Mouse (Mus musculus): ENCODE results near the gene Scp2. TPM values are rescaled to one million over a fixed set of nuclear protein-coding genes. Genes with fewer than 3 reads are reported as not detected.
"Not testable (repeated sequence)": the region's sequence is repeated elsewhere in the genome, so short reads cannot be mapped to it uniquely, and the experiment has no call there.

Scp2 gene
- total RNA-seq (2017) = 201 and 213 TPM in 2 replicates

DNA sequence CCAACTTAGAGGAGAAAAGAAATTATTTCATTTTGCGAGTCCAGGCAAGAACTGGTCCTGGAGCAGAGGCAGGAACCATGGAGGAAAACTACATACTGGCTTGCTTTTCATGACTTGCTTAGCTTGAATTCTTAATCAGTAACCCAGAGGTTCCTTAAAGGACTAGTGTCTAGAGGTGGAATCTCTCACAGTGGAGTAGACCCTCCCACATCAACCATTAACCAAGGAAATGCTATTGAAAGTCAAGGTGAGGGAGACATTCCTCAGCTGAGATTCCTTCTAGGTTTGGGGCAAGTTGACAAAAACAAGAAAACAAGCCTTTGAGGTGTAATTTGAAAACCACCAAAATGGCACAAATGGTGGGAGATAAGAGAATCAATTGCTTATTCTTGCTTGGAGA is at the start of gene Scp2:
Scp2 (minus strand) TSS at position 119 of the 400 bp plus-strand sequence.
- no peak for ATAC-seq (replicated peaks in 1 of 2; ENCODE audit: insufficient read depth in 1 of 2, low FRiP score in 2 of 2, low TSS enrichment in 1 of 2, low read depth in 1 of 2, poor library complexity in 2 of 2, severe bottlenecking in 2 of 2)

DNA sequence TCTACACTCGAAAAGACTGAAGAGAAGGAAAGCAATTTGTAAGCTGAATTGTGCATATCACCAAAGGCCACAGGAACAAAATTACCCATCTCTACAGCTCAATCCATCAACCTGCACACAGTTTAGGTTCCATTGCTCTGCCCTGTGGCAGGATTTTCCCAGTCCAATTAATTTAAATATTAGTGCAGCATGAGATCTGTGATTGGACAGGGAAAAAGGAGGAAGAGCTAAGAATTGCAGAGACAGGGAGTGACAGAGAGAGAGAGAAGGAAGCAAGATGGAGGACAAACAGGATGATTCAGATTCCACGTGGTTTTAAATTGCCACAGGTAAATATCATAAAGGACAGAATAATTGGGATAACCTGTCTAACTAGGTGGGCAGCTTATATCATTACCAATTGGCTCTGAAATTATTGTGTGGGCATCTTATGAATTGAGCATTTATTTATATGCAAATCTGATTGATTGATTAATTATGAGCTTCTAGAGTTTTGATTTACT is 48.1 kb upstream of the Scp2 start:
- no peak for ATAC-seq (replicated peaks in 1 of 2; ENCODE audit: insufficient read depth in 1 of 2, low FRiP score in 2 of 2, low TSS enrichment in 1 of 2, low read depth in 1 of 2, poor library complexity in 2 of 2, severe bottlenecking in 2 of 2)

DNA sequence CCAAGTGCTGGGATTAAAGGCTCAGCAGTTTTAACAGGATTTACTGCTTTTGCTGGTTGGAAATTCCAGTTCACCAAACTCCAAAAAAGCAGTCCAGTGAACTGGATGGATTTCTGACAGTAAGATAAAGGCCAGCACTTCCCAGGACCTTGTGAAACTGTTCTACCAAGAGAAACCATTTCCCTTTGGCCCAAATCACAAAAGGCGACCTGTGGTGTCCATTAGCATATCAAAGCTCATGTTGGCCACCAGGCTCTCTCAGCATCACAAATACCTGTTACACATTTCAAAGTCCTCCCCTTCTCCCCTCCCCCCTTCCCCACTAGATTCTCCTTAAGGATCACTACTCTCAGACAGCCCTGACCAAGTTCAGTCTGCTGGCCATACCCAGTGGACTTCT is 37.5 kb upstream of the Scp2 start:
- ATAC-seq (replicated peaks in 1 of 2; ENCODE audit: insufficient read depth in 1 of 2, low FRiP score in 2 of 2, low TSS enrichment in 1 of 2, low read depth in 1 of 2, poor library complexity in 2 of 2, severe bottlenecking in 2 of 2) = no peak

DNA sequence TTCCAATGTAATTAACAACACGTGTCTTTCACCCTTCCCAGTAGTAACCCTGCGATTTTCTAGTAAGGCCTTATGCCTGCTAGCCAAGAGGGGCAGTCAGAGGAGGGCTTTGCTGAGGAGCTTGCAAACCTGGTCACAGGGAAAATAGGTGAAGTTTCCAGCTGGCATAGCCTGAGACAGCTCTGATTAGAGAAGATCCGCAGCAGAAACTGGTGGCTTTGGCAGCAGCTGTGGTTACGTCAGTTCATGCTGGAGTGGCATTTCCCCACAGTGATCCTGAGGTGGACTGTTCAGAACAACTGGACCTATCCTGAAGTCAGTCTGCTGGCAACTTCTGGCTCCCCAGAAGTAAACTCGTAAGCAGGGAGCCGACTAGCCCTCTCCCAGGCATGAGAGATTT is 23.3 kb upstream of the Scp2 start:
- no peak for ATAC-seq (replicated peaks in 1 of 2; ENCODE audit: insufficient read depth in 1 of 2, low FRiP score in 2 of 2, low TSS enrichment in 1 of 2, low read depth in 1 of 2, poor library complexity in 2 of 2, severe bottlenecking in 2 of 2)

DNA sequence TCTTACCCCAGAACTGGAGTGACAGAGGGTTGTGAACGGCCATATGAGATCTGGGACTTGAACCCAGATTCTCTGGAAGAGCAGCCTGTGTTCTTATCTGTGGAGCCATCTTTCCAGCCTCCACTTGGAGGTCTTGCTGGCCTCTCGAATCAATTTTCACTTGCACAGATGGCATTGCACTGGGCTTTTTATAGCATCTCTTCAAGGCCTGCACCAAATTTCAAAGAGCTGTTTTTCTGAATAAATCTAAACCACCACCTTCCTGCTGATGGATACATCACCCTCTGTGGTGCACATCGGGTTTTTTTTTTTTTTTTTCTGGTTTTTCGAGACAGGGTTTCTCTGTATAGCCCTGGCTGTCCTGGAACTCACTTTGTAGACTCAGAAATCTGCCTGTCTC is 22.1 kb upstream of the Scp2 start:
- ATAC-seq (replicated peaks in 1 of 2; ENCODE audit: insufficient read depth in 1 of 2, low FRiP score in 2 of 2, low TSS enrichment in 1 of 2, low read depth in 1 of 2, poor library complexity in 2 of 2, severe bottlenecking in 2 of 2) = no peak

DNA sequence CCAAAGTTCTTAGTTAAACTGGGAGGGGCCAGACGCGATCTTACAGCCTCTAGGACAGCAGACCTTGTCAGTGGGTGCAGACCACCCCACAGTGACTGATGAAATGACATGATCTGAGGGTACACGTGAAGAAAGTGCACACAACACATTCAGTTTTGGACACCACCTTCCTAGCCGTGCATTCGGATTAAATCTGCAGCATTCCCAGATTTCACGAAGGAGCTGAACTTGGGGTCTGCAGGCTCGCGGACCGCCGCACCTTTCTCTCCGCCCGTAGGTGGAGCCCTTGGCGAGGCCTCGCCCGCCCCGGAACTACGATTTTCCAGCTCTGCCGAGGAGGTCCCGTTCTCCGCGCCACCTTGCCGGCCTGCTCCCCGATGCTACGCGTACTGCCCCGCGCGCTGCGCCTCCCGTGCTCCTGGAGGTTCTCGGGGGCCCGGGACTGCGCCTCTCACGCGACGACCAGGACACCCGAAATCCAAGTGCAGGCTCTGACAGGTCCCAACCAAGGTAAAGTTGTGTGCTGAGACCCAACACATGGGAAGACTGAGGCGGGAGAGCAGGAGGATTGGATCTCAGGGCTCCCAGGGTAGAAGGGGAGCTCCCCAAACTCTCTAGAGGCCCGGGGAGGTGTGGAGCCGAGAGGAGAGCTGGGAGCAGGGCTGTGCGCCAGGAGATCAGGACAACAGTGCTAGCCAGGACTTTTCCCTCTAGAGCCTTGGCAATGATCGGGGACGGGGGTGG is 20.5 kb upstream of the Scp2 start, which contains the start of gene Echdc2:
Echdc2 (plus strand) TSS at position 286 of the 744 bp plus-strand sequence.
- ATAC-seq (replicated peaks in 1 of 2; ENCODE audit: insufficient read depth in 1 of 2, low FRiP score in 2 of 2, low TSS enrichment in 1 of 2, low read depth in 1 of 2, poor library complexity in 2 of 2, severe bottlenecking in 2 of 2) = peak in 1 of 2 experiments; percentile 45; a peak in 3 of 4 replicates

DNA sequence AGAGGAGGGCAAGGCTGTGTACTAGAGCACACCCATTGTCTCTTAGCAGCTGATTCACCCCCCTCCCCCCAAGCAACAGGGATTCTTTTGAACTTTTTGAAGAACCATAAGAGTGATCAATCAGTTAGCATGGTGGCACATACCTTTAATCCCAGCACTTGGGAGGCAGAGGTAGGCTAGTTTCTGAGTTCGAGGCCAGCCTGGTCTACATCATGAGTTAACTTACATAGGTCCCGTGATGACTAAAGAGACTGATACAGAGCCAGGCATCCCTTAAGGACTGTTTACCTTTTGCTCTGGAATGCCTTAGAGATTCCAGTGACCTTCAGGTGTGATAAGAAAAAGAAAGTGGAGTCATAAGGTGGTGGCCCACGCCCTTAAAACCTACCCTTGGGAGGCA is 18.5 kb upstream of the Scp2 start:
- no peak for ATAC-seq (replicated peaks in 1 of 2; ENCODE audit: insufficient read depth in 1 of 2, low FRiP score in 2 of 2, low TSS enrichment in 1 of 2, low read depth in 1 of 2, poor library complexity in 2 of 2, severe bottlenecking in 2 of 2)

DNA sequence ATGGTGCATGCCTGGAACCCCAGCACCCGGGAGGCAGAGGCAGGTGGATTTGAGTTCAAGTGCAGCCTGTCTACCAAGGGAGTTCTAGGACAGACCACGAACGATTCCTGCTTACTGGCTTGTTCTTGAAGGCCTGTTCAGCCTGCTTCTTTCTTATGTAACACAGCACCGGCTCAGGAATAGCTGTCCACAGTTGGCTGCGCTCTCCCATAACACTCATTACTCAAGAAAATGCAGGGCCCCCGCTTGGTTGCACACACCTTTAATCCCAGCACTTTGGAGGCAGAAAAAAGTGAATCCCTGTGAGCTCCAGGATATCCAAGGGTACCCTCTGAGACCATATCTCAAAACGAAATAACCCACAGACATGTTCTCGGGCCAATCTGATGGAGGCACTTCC is 17.1 kb upstream of the Scp2 start:
- no peak for ATAC-seq (replicated peaks in 1 of 2; ENCODE audit: insufficient read depth in 1 of 2, low FRiP score in 2 of 2, low TSS enrichment in 1 of 2, low read depth in 1 of 2, poor library complexity in 2 of 2, severe bottlenecking in 2 of 2)

DNA sequence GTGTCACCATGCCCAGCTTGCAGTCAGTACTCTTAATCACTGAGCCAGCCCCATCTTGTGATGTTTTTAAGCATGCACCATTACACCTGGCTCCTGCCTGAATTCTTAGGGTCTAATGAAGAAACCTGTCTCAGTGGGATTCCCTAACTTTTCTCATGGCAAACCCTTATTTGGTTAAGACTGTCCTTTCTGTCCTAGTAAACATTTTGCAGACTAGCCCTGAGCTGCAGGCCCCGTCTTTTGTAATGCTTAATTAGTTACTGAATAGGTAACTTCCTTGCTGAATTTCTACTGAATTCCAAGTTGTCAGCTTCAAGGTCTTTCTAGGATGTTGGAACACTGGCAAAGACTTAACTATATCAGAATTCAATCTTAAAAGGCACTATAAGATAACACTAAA is 10.3 kb upstream of the Scp2 start:
- not testable (repeated sequence) for ATAC-seq (replicated peaks in 1 of 2; ENCODE audit: insufficient read depth in 1 of 2, low FRiP score in 2 of 2, low TSS enrichment in 1 of 2, low read depth in 1 of 2, poor library complexity in 2 of 2, severe bottlenecking in 2 of 2)

DNA sequence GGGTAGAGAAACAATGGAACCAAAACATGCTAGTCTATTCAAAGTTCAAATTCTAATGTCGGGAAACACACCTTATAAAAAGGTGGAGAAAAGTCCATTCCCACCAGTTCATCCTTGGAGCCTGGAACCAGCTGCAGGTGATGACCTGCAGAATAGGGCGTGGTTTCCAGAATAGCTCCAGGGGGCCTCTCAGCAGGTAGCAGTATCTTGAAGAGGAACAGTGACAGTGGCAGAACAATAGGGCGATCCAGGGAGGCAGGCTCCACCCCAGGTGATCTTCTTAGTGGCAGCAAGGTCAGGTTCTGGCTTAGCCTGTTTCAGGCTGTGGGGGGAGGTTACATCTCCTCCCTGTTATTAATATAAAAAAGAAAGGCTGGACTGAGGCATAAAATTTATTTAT is 756 bp upstream of the Scp2 start:
- not testable (repeated sequence) for ATAC-seq (replicated peaks in 1 of 2; ENCODE audit: insufficient read depth in 1 of 2, low FRiP score in 2 of 2, low TSS enrichment in 1 of 2, low read depth in 1 of 2, poor library complexity in 2 of 2, severe bottlenecking in 2 of 2)

DNA sequence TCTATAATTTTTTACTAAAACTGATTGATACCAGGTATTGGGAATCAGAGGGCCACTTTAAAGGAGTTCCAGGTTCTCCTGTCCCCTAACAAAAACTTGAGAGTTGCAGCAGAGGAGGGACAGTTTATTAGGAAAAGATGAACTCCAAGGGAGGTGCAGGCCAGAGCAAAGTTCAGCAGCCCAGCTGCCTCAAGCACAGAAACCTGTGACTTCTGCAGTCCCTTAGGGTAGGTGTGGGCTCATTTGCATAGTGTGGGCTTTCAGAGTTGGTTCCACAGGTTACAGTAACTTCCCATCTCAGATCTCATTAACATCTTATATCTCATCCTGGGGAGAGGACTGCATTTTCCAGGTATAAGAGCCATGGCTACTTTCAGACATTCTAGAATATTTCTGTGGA is 1.0 kb downstream of the Scp2 start:
- ATAC-seq (replicated peaks in 1 of 2; ENCODE audit: insufficient read depth in 1 of 2, low FRiP score in 2 of 2, low TSS enrichment in 1 of 2, low read depth in 1 of 2, poor library complexity in 2 of 2, severe bottlenecking in 2 of 2) = no peak

DNA sequence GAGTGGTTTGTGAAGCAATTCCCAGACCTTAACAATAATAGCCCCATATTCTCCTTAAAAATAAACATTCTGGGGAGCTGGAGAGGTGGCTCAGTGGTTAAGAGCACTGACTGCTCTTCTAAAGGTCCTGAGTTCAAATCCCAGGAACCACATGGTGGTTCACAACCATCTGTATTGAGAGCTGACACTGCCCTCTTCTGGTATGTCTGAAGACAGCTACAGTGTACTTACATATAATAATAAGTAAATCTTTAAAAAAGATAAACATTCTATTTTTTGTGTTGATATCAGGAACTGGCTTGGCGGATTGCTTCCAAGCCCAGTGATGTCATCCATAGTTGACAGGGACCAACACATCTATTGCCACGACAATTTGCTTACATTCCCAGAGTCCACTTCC is 1.6 kb downstream of the Scp2 start:
- not testable (repeated sequence) for ATAC-seq (replicated peaks in 1 of 2; ENCODE audit: insufficient read depth in 1 of 2, low FRiP score in 2 of 2, low TSS enrichment in 1 of 2, low read depth in 1 of 2, poor library complexity in 2 of 2, severe bottlenecking in 2 of 2)

DNA sequence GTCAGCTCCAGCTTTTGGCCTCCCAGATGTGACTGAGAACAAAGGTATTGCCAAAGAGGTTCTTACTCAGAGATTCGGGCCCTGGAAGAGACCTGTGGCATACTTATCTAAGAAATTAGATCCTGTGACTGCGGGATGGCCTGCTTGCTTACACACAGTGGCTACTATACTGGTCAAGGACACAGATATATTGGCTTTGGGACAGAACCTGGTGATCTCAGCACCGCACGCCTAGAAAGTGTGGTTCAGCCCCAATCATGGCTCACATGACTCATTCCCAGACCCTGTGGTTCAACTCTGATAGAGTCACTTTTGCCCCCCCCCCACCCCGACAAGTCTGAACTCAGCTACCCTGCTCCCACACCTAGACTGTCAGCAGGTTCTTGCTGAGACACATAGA is 7.9 kb downstream of the Scp2 start:
- no peak for ATAC-seq (replicated peaks in 1 of 2; ENCODE audit: insufficient read depth in 1 of 2, low FRiP score in 2 of 2, low TSS enrichment in 1 of 2, low read depth in 1 of 2, poor library complexity in 2 of 2, severe bottlenecking in 2 of 2)

DNA sequence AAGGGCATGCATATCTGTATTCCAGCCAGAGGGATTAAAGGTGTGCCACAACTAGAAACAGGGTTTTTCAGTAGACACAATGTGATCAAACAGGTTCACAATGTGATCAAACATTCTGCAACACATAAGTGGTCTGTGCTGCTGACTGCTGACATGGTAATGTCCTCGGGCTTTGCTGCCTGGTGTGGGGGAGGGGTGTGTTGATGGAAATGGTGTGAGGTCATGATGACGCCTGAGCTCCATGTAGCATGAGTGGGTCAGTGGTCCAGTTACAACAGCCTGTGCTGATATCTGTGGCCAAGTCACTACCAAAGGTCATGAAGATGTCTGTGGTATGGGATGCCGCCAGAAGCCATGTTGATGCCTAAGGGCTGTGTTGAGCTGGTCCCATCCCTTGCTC is 14.3 kb downstream of the Scp2 start:
- ATAC-seq (replicated peaks in 1 of 2; ENCODE audit: insufficient read depth in 1 of 2, low FRiP score in 2 of 2, low TSS enrichment in 1 of 2, low read depth in 1 of 2, poor library complexity in 2 of 2, severe bottlenecking in 2 of 2) = no peak

DNA sequence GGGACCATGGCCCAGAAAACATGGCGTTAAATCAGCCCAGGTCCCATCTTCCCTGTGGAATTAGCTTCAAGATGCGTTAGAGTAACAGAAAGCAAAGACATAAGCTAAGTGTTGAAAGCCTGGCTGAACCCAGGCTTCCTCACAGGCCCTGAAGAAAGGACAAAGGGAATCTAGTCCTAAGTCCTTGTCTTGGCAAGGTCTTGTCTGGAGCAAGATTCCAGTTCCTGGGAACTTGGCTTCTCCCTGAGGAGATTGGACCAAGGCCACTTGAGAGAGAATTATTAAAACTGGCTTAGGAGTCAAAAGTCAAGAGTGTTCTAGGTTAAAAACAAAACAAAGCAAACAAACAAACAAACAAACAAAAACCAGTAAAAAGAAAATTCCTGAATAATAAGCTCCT is 16.5 kb downstream of the Scp2 start:
- ATAC-seq (replicated peaks in 1 of 2; ENCODE audit: insufficient read depth in 1 of 2, low FRiP score in 2 of 2, low TSS enrichment in 1 of 2, low read depth in 1 of 2, poor library complexity in 2 of 2, severe bottlenecking in 2 of 2) = no peak

DNA sequence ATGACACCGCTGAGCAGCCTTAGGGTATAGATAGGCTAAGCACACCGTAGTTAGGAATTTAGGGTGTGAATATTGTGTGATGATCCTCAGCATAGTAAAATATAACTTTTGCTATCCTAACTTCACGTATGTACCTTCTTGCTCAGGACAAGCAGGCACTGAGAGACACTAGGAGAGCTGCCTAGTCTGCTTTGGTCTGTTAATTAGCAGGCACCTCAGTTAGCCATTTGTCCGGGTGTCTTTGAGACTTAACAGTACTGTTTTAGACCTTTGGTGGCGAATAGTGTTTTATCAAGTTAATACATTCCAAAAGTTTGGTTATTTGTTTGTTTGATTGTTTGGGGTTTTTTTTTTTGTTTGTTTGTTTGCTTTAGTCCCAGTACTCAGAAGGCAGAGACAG is 17.3 kb downstream of the Scp2 start:
- ATAC-seq (replicated peaks in 1 of 2; ENCODE audit: insufficient read depth in 1 of 2, low FRiP score in 2 of 2, low TSS enrichment in 1 of 2, low read depth in 1 of 2, poor library complexity in 2 of 2, severe bottlenecking in 2 of 2) = no peak

DNA sequence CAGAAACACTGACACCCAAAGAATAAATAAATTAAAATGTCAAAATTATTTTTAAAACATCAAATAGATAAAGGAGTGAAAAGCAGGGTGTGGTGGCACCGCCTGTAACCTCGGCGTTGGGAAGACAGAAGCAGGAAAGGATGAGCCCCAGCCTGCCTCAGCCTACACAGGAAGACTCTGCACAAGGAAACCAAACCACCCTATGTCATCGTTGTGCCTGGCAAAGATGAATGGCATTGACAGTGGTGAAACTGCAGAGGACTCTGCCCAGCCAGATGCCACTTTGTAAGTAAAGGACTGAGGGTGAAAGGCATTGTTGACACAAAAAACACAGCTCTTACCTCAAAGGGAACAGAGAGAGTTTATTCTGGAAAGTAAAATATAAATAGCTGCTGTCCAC is 18.5 kb downstream of the Scp2 start:
- no peak for ATAC-seq (replicated peaks in 1 of 2; ENCODE audit: insufficient read depth in 1 of 2, low FRiP score in 2 of 2, low TSS enrichment in 1 of 2, low read depth in 1 of 2, poor library complexity in 2 of 2, severe bottlenecking in 2 of 2)

DNA sequence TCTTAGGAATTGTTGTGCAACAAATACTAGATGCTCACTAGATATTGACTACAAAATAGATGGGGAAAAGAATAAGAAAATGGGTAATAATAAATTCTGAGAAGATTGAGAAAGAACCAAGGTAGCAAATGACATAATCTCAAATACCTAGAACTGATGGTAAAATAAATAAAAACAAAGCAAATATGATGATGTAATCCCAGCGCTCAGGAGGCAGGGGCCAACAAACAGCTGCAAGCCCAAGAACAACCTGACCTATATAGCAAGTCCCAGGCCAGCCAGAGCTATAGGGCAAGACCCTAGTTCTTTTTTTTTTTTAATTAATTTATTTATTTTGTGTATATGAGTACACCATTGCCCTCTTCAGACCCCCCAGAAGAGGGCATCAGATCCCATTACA is 20.7 kb downstream of the Scp2 start:
- ATAC-seq (replicated peaks in 1 of 2; ENCODE audit: insufficient read depth in 1 of 2, low FRiP score in 2 of 2, low TSS enrichment in 1 of 2, low read depth in 1 of 2, poor library complexity in 2 of 2, severe bottlenecking in 2 of 2) = no peak

Measured in hematopoietic stem cell, adult 5-6 weeks (primary cell).